Mouse (Mus musculus) liver, adult 2 months (tissue): ENCODE measurements at regions not wholly inside any gene's neighbourhood (a gene's known extent, or its start where the extent isn't known, plus 50 kb on each side); places are given as distances from the start of the nearest gene placed in this dataset.

Source experiments
- DNase-seq: peaks from one replicate; pipeline ENCODE4 v3.0.0-alpha.2; 2011; ENCODE audit warnings: low read depth, low spot score; ENCODE audit errors: extremely low read depth
- H3K27ac ChIP-seq: fragments of 200-500 bp; replicated peaks from 2 replicates; pipeline ENCODE4 v1.5.1; 2012; ENCODE audit warnings: low read depth, mild to moderate bottlenecking, control low read depth, inconsistent platforms, low read length; ENCODE audit not compliant: insufficient read depth
- H3K27me3 ChIP-seq: fragments of 200-500 bp; 2 replicates; pipeline ENCODE4 v1.6.1; 2012; ENCODE audit warnings: mild to moderate bottlenecking, moderate library complexity, low read length, inconsistent platforms; ENCODE audit not compliant: control insufficient read depth, insufficient read depth
- H3K36me3 ChIP-seq: fragments of 200-500 bp; 2 replicates; pipeline ENCODE4 v1.6.1; 2012; ENCODE audit warnings: low read length, inconsistent platforms; ENCODE audit not compliant: control insufficient read depth, insufficient read depth
- H3K4me1 ChIP-seq: fragments of 200-500 bp; 2 replicates; pipeline ENCODE4 v1.6.1; 2011; ENCODE audit warnings: low read length; ENCODE audit not compliant: control insufficient read depth, insufficient read depth
- H3K4me3 ChIP-seq: fragments of 200-500 bp; 2 replicates; pipeline ENCODE4 v1.5.1; 2011; ENCODE audit warnings: low read depth, mild to moderate bottlenecking, control low read depth, low read length, moderate library complexity; ENCODE audit not compliant: insufficient read depth
- H3K79me2 ChIP-seq: fragments of 200-500 bp; 2 replicates; pipeline ENCODE4 v1.6.1; 2012; ENCODE audit warnings: inconsistent platforms, mild to moderate bottlenecking, low read length, moderate library complexity; ENCODE audit not compliant: control insufficient read depth, insufficient read depth
- H3K9ac ChIP-seq: fragments of 200-500 bp; 2 replicates; pipeline ENCODE4 v1.6.1; 2012; ENCODE audit warnings: low read depth, mild to moderate bottlenecking, control low read depth, inconsistent platforms, low read length
- CTCF ChIP-seq: fragments of 200-500 bp; IDR thresholded peaks from 2 replicates; pipeline ENCODE4 v1.5.1; 2011; ENCODE audit warnings: low read depth, low read length, control low read depth
- POLR2A ChIP-seq: fragments of 200-500 bp; IDR thresholded peaks from 2 replicates; pipeline ENCODE4 v1.6.1; 2011; ENCODE audit warnings: low read length, control low read depth; ENCODE audit not compliant: insufficient read depth; ENCODE audit errors: extremely low read depth
- WGBS: fragments of 180-500 bp; shearing (Covaris S2); methylation state at CpG from one replicate; pipeline ENCODE4 v1.1.7; 2018; 5-methylcytosine and 5-hydroxymethylcytosine counted together

DNA sequence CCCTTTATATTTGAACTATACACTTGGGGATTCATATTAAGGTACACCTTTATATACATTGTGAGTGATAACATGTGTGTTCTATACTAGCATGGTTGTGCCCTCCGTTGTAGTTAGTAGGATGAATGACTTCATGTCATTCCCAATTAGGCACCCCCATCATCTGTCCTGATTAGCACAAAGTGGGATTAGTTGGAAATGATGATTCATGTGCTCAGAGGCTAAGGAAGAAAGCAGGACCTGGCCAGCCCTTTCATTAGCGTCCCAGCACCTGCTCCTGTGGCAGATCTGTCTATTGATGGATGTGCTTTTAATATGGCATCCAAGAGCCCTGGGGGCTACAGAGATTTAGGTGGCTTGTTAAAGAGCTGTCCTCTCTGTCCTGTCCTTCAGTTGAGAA, 119.3 kb upstream of the Tenm2 start:
- Histone ChIP-seq H3K9ac (no peak overlapping the region), H3K36me3 (no peaks in the 10 kb centered on the region), H3K27ac (no peak overlapping the region), H3K79me2 (no peaks in the 10 kb centered on the region), H3K4me3 (no peak overlapping the region), H3K27me3 (no peaks in the 10 kb centered on the region), H3K4me1 (no peaks in the 10 kb centered on the region)
- WGBS = 78% methylated on average over 2 of the region's 2 CpGs
- no peak for TF ChIP-seq POLR2A
- TF ChIP-seq CTCF = no peak
- DNase-seq = no peak

DNA sequence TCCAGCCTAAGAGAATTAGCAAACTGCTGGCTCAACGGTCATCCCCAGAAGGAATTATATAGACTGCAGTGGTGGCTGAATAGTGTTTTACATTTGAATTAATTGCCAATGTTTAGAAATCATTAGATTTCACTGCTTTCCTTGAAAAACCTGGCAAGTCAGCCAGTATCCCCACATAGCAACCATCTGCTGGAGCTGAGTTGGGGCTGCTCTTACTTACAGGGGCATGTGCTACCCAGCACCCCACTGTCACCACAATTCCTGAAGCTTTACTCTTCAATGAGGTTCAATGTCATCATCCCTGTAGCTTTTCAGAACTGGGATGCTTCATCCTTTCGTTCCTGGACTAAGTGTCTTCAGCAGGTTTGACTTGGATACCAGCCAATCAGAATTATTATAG, 73.9 kb upstream of the Tenm2 start:
- no peaks in the 10 kb centered on the region for H3K4me1 ChIP-seq
- H3K79me2 ChIP-seq = no peaks in the 10 kb centered on the region
- 79% methylated on average over 2 of the region's 2 CpGs for WGBS
- no peak overlapping the region for H3K27ac ChIP-seq
- no peak overlapping the region for H3K9ac ChIP-seq
- no peaks in the 10 kb centered on the region for H3K36me3 ChIP-seq
- H3K4me3 ChIP-seq = no peak overlapping the region
- H3K27me3 ChIP-seq = no peaks in the 10 kb centered on the region
- no peak for DNase-seq
- TF ChIP-seq CTCF (no peak), POLR2A (no peak)

DNA sequence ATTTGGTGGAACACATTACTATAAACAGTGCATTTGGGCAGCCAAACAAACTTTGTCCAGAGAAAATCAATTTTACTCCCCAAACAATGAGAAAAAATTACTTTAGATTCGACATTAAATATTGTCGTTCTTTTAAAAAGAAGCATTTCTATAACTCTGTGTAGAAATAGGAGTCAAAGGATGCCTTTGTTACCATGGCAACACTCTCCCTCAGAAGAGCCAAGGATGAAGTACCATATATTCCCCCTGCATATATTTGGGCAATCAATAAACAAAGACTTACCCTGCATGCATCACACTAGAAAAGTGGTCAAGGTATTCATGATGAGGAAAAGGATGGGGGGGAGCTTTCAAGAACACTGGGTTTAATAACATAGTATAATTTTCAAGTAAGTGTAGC, 70.9 kb upstream of the Tenm2 start:
- 72% methylated on average over 2 of the region's 2 CpGs for WGBS
- no peaks in the 10 kb centered on the region for H3K36me3 ChIP-seq

More for the DNA sequence above, 70.9 kb upstream of the Tenm2 start:
- no peak overlapping the region for H3K27ac ChIP-seq
- no peaks in the 10 kb centered on the region for H3K4me1 ChIP-seq
- no peak for DNase-seq
- H3K27me3 ChIP-seq = no peaks in the 10 kb centered on the region
- no peak overlapping the region for H3K4me3 ChIP-seq
- TF ChIP-seq POLR2A = no peak
- no peak for TF ChIP-seq CTCF
- H3K79me2 ChIP-seq = no peaks in the 10 kb centered on the region
- H3K9ac ChIP-seq = no peak overlapping the region
